8 mouse cellular contexts compared by ENCODE assay signal in genomic region chr3:116536428-116537199, GRCm38 (mm10). TPM values are rescaled to one million over a fixed set of nuclear protein-coding genes. Genes with fewer than 3 reads are reported as not detected.
A peak's percentile ranks its signal among the peaks of the same experiment; 100 is the strongest.
DNase-seq lines count a peak whose midpoint lies in the region; ATAC-seq and TF ChIP-seq lines count a peak whose summit lies in the region.

No protein-coding gene starts in this region.

- no peak for ATAC-seq in kidney, postnatal 0 days (replicated peaks; ENCODE audit: low FRiP score, low read depth)
- ATAC-seq in neural tube, embryonic 11.5 days (ENCODE audit: insufficient read depth, low FRiP score, low TSS enrichment) = peak; percentile 95
- ATAC-seq in forebrain, embryonic 12.5 days (ENCODE audit: low FRiP score) = no peak

- no peaks in the 10 kb centered on the region for H3K27me3 ChIP-seq in kidney, postnatal 0 days (ENCODE audit: insufficient read depth, low read length)
- H3K27me3 ChIP-seq in kidney, adult 2 months (replicated peaks; ENCODE audit: control insufficient read depth, insufficient read depth, low read length) = no peaks in the 10 kb centered on the region
- H3K27me3 ChIP-seq in neural tube, embryonic 11.5 days (ENCODE audit: control insufficient read depth, insufficient read depth, low read length) = no peaks in the 10 kb centered on the region; the same call in 1 of the 2 replicates
- H3K27me3 ChIP-seq in forebrain, embryonic 12.5 days = no peaks in the 10 kb centered on the region

- no peak overlapping the region for H3K9ac ChIP-seq in kidney, postnatal 0 days (ENCODE audit: low read depth, low read length)
- peak overlapping the region; percentile 20; the same call in 1 of the 2 replicates for H3K9ac ChIP-seq in neural tube, embryonic 11.5 days (ENCODE audit: low read length)
- H3K9ac ChIP-seq in forebrain, embryonic 12.5 days = no peak overlapping the region; the same call in 1 of the 2 replicates

- H3K27ac ChIP-seq in kidney, postnatal 0 days = no peak overlapping the region
- no peak overlapping the region for H3K27ac ChIP-seq in kidney, adult 2 months (ENCODE audit: insufficient read depth, low read depth, low read length)
- H3K27ac ChIP-seq in neural tube, embryonic 11.5 days (ENCODE audit: low read depth, low read length) = peak overlapping the region; percentile 91
- H3K27ac ChIP-seq in forebrain, embryonic 12.5 days = no peak overlapping the region

- no peak for TF ChIP-seq CTCF in kidney, postnatal 0 days (IDR thresholded peaks at IDR 0.05; ENCODE audit: low read depth)
- no peak for TF ChIP-seq CTCF in kidney, adult 2 months (conservative IDR thresholded peaks at IDR 0.05; ENCODE audit: insufficient read depth, insufficient read length, low read depth, low read length)

- no peak overlapping the region for H3K4me2 ChIP-seq in kidney, postnatal 0 days (ENCODE audit: low read length)
- peak overlapping the region; percentile 32 for H3K4me2 ChIP-seq in neural tube, embryonic 11.5 days (ENCODE audit: low read depth)
- no peak overlapping the region for H3K4me2 ChIP-seq in forebrain, embryonic 12.5 days

- no peak overlapping the region for H3K4me3 ChIP-seq in kidney, postnatal 0 days (replicated peaks; ENCODE audit: low read depth, low read length)
- no peak overlapping the region for H3K4me3 ChIP-seq in kidney, adult 2 months (ENCODE audit: insufficient read depth, low read depth, low read length)
- no peak overlapping the region for H3K4me3 ChIP-seq in neural tube, embryonic 11.5 days (ENCODE audit: low read depth, low read length)
- no peak overlapping the region for H3K4me3 ChIP-seq in forebrain, embryonic 12.5 days (replicated peaks)

- H3K36me3 ChIP-seq in kidney, postnatal 0 days (ENCODE audit: insufficient read depth, low read length) = peaks cover 37% of the 10 kb centered on the region
- H3K36me3 ChIP-seq in kidney, adult 2 months (ENCODE audit: control insufficient read depth, insufficient read depth, low read length) = peaks cover 2% of the 10 kb centered on the region; the same call in 1 of the 2 replicates
- peaks cover 5% of the 10 kb centered on the region for H3K36me3 ChIP-seq in neural tube, embryonic 11.5 days (ENCODE audit: control insufficient read depth, insufficient read depth, low read length)
- peaks cover 65% of the 10 kb centered on the region for H3K36me3 ChIP-seq in forebrain, embryonic 12.5 days (replicated peaks)

- no peak for TF ChIP-seq POLR2A in kidney, adult 2 months (IDR thresholded peaks at IDR 0.05; ENCODE audit: low read depth, low read length)

- H3K4me1 ChIP-seq in kidney, postnatal 0 days (replicated peaks; ENCODE audit: insufficient read depth, low read length) = no peaks in the 10 kb centered on the region
- no peaks in the 10 kb centered on the region for H3K4me1 ChIP-seq in kidney, adult 2 months (ENCODE audit: control insufficient read depth, insufficient read depth, low read length)
- H3K4me1 ChIP-seq in neural tube, embryonic 11.5 days (ENCODE audit: control insufficient read depth, insufficient read depth, low read length) = peaks cover 15% of the 10 kb centered on the region
- no peaks in the 10 kb centered on the region for H3K4me1 ChIP-seq in forebrain, embryonic 12.5 days

- 26% methylated on average over 16 of the region's 16 CpGs for WGBS in kidney, postnatal 0 days
- 58% methylated on average over 16 of the region's 16 CpGs for WGBS in kidney, adult 2 months
- WGBS in neural tube, embryonic 11.5 days = 13% methylated on average over 16 of the region's 16 CpGs
- WGBS in forebrain, embryonic 12.5 days = 86% methylated on average over 16 of the region's 16 CpGs

- no peaks in the 10 kb centered on the region for H3K9me3 ChIP-seq in kidney, postnatal 0 days (replicated peaks; ENCODE audit: low read length)
- no peaks in the 10 kb centered on the region for H3K9me3 ChIP-seq in neural tube, embryonic 11.5 days (ENCODE audit: control insufficient read depth, low read length)
- no peaks in the 10 kb centered on the region for H3K9me3 ChIP-seq in forebrain, embryonic 12.5 days

- DNase-seq in kidney, postnatal 0 days (ENCODE audit: low spot score) = peak; percentile 22
- no peak for DNase-seq in kidney, adult 2 months
- DNase-seq in embryo, embryonic 11.5 days (ENCODE audit: low read depth, low spot score) = peak; percentile 14
- DNase-seq in heart, postnatal 4 days = peak; percentile 74
- DNase-seq in neural tube, embryonic 11.5 days (ENCODE audit: low spot score) = peak; percentile 50
- DNase-seq in urinary bladder, postnatal 14 days (ENCODE audit: low spot score) = no peak
- DNase-seq in cerebellum, postnatal 25 days = no peak

RNA-seq across cellular contexts. Expression of gene Dbt, which starts 23.7 kb away (rescaled TPM):
- polyA plus RNA-seq in kidney, postnatal 0 days (2015; fragmentation: Nextera tagmentation; extraction: Ambion mirVana) = 12.6 and 15.1 TPM in 2 replicates
- 35.6 and 41.9 TPM in 2 replicates for polyA plus RNA-seq in kidney, adult 2 months (2012; rRNA removed)
- total RNA-seq in heart, postnatal 4 days (2021) = 10 to 100 TPM; 22.4 to 22.6 TPM
- 12.5 and 13.0 TPM in 2 replicates for polyA plus RNA-seq in neural tube, embryonic 11.5 days (2014; fragmentation: Nextera tagmentation; extraction: Ambion mirVana)
- polyA plus RNA-seq in forebrain, embryonic 12.5 days (2016; fragmentation: Nextera tagmentation; extraction: Ambion mirVana) = 12.6 and 13.0 TPM in 2 replicates

RNA-seq across cellular contexts. Expression of gene Lrrc39, which starts 26.2 kb away (rescaled TPM):
- 0.39 and 0.42 TPM in 2 replicates for polyA plus RNA-seq in kidney, postnatal 0 days (2015; fragmentation: Nextera tagmentation; extraction: Ambion mirVana)
- polyA plus RNA-seq in kidney, adult 2 months (2012; rRNA removed) = 0.33 and 0.81 TPM in 2 replicates
- 10 to 100 TPM; 65.9 to 67.2 TPM for total RNA-seq in heart, postnatal 4 days (2021)
- 0.65 and 0.99 TPM in 2 replicates for polyA plus RNA-seq in neural tube, embryonic 11.5 days (2014; fragmentation: Nextera tagmentation; extraction: Ambion mirVana)
- polyA plus RNA-seq in forebrain, embryonic 12.5 days (2016; fragmentation: Nextera tagmentation; extraction: Ambion mirVana) = 0.47 and 0.70 TPM in 2 replicates

RNA-seq across cellular contexts. Expression of gene Rtca, which starts 28.6 kb away (rescaled TPM):
- 73.1 and 78.4 TPM in 2 replicates for polyA plus RNA-seq in kidney, postnatal 0 days (2015; fragmentation: Nextera tagmentation; extraction: Ambion mirVana)
- polyA plus RNA-seq in kidney, adult 2 months (2012; rRNA removed) = 28.0 and 30.4 TPM in 2 replicates
- 10 to 100 TPM; 30.7 to 34.1 TPM for total RNA-seq in heart, postnatal 4 days (2021)
- 118 and 119 TPM in 2 replicates for polyA plus RNA-seq in neural tube, embryonic 11.5 days (2014; fragmentation: Nextera tagmentation; extraction: Ambion mirVana)
- polyA plus RNA-seq in forebrain, embryonic 12.5 days (2016; fragmentation: Nextera tagmentation; extraction: Ambion mirVana) = 108 TPM in 2 replicates

RNA-seq across cellular contexts. Expression of gene Sass6, which starts 58.2 kb away (rescaled TPM):
- polyA plus RNA-seq in kidney, postnatal 0 days (2015; fragmentation: Nextera tagmentation; extraction: Ambion mirVana) = 10.0 and 11.4 TPM in 2 replicates
- 0.42 and 0.78 TPM in 2 replicates for polyA plus RNA-seq in kidney, adult 2 months (2012; rRNA removed)
- total RNA-seq in heart, postnatal 4 days (2021) = 1 to 10 TPM; 9.3 to 10.0 TPM
- polyA plus RNA-seq in neural tube, embryonic 11.5 days (2014; fragmentation: Nextera tagmentation; extraction: Ambion mirVana) = 33.0 and 36.2 TPM in 2 replicates
- 36.0 and 37.1 TPM in 2 replicates for polyA plus RNA-seq in forebrain, embryonic 12.5 days (2016; fragmentation: Nextera tagmentation; extraction: Ambion mirVana)

Comparison
In these comparisons a context has a peak if more than half of its experiments do, and no peak if none do; other contexts are left out.
1. DNase-seq: peak in kidney, postnatal 0 days (single experiment), embryo, embryonic 11.5 days (single experiment), heart, postnatal 4 days (single experiment) and neural tube, embryonic 11.5 days (single experiment); none in kidney, adult 2 months (single experiment), urinary bladder, postnatal 14 days (single experiment) and cerebellum, postnatal 25 days (0 of 2).